ENCODE assay signal across 9 mouse cellular contexts in the genomic region with DNA sequence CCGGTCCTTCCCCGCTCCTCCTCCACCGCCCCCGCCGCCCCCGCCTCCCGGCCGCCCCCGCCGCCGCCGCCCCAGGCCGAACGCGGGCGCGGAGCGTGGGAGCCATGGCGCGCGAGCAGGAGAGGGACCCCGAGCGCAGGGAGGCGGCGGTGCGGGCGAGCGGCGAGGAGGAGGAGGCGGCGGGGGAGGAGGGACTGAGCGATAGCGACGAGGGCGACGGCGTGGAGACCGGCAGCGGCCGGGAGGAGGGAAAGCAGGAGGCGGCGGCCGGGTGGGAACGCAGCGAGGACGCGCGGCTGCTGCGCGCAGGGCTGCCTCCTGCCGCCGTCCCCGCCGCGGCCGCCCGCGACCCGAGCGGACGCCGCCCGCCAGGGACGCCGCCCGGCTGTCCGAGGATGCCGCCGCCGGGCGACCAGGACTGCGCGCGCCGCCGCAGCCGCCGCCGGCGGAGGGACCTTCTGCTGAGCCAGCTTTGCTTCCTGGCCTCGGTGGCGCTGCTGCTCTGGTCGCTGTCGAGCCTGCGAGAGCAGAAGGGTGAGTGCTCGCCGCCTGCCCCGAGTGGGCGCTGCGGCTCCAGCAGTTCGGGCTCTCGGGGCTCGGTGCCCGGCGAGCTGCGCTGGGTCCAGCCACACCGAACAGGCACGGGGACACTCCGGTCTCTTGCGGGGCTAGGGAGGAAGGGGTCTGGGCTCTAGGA. TPM values are rescaled to one million over a fixed set of nuclear protein-coding genes. Genes with fewer than 3 reads are reported as not detected.
DNase-seq lines count a peak whose midpoint lies in the region; ATAC-seq and TF ChIP-seq lines count a peak whose summit lies in the region.
"Had no signal": no experiment of that assay in that cellular context is flagged by ENCODE, and none has a peak within 500 bp of the region (broad histone marks: within the 10 kb centered on the region; RNA-seq: fewer than 3 reads in every experiment).

A gene (plus strand): TSS at position 91 of the 697 bp plus-strand sequence.

- peak; percentile 65 for TF ChIP-seq CTCF in heart, postnatal 0 days (IDR thresholded peaks at IDR 0.05; ENCODE audit: low read depth)
- TF ChIP-seq CTCF in stomach, postnatal 0 days (IDR thresholded peaks at IDR 0.05; ENCODE audit: low read depth): peak; percentile 80

- under 1% methylated on average over 64 of the region's 100 CpGs for WGBS in forebrain, embryonic 14.5 days
- under 1% methylated on average over 46 of the region's 100 CpGs for WGBS in heart, postnatal 0 days
- under 1% methylated on average over 47 of the region's 100 CpGs for whole genome bisulfite sequencing in liver, embryonic 13.5 days (ENCODE audit: insufficient replicate concordance)
- WGBS in stomach, postnatal 0 days: under 1% methylated on average over 40 of the region's 100 CpGs

- peak within 1 kb of the TSS; percentile 78 for H3K9ac ChIP-seq in forebrain, embryonic 14.5 days (ENCODE audit: low read length)
- peak within 1 kb of the TSS; percentile 56 for H3K9ac ChIP-seq in heart, postnatal 0 days (replicated peaks; ENCODE audit: low read depth, low read length)
- H3K9ac ChIP-seq in liver, embryonic 13.5 days: peak within 1 kb of the TSS; percentile 61
- peak within 1 kb of the TSS; percentile 75 for H3K9ac ChIP-seq in stomach, postnatal 0 days (ENCODE audit: low read length)

- peak within 1 kb of the TSS; percentile 75 for H3K27ac ChIP-seq in brown adipose tissue, adult 24 weeks (replicated peaks; ENCODE audit: low read depth, low read length)
- peak within 1 kb of the TSS; percentile 88 for H3K27ac ChIP-seq in forebrain, embryonic 14.5 days (ENCODE audit: low read depth, low read length)
- peak within 1 kb of the TSS; percentile 31 for H3K27ac ChIP-seq in heart, postnatal 0 days (ENCODE audit: low read depth)
- H3K27ac ChIP-seq in liver, embryonic 13.5 days: no peak within 1 kb of the TSS; the same call in 1 of the 2 replicates
- peak within 1 kb of the TSS; percentile 85 for H3K27ac ChIP-seq in stomach, postnatal 0 days (replicated peaks)

- peak within 1 kb of the TSS; percentile 87 for H3K4me2 ChIP-seq in forebrain, embryonic 14.5 days (ENCODE audit: low read length)
- H3K4me2 ChIP-seq in heart, postnatal 0 days (ENCODE audit: low read depth, low read length): peak within 1 kb of the TSS; percentile 99
- H3K4me2 ChIP-seq in liver, embryonic 13.5 days: peak within 1 kb of the TSS; percentile 73
- H3K4me2 ChIP-seq in stomach, postnatal 0 days (replicated peaks; ENCODE audit: low read depth): peak within 1 kb of the TSS; percentile 84

- no peaks in the 10 kb centered on the region for H3K27me3 ChIP-seq in forebrain, embryonic 14.5 days (replicated peaks; ENCODE audit: control insufficient read depth, insufficient read depth, low read length)
- H3K27me3 ChIP-seq in heart, postnatal 0 days (ENCODE audit: control insufficient read depth, insufficient read depth, low read length): peaks cover 13% of the 10 kb centered on the region; the same call in 1 of the 2 replicates
- peaks cover 34% of the 10 kb centered on the region for H3K27me3 ChIP-seq in liver, embryonic 13.5 days
- no peaks in the 10 kb centered on the region for H3K27me3 ChIP-seq in stomach, postnatal 0 days (ENCODE audit: control insufficient read depth, insufficient read depth, low read length)

- H3K4me3 ChIP-seq in brown adipose tissue, adult 24 weeks (ENCODE audit: insufficient read depth, low read depth, low read length): peak within 1 kb of the TSS; percentile 78
- H3K4me3 ChIP-seq in forebrain, embryonic 14.5 days (ENCODE audit: low read depth, low read length): peak within 1 kb of the TSS; percentile 70
- peak within 1 kb of the TSS; percentile 76 for H3K4me3 ChIP-seq in heart, postnatal 0 days (ENCODE audit: low read depth, low read length)
- peak within 1 kb of the TSS; percentile 61 for H3K4me3 ChIP-seq in liver, embryonic 13.5 days (replicated peaks)
- H3K4me3 ChIP-seq in stomach, postnatal 0 days (ENCODE audit: low read depth, low read length): peak within 1 kb of the TSS; percentile 74

- ATAC-seq in forebrain, embryonic 14.5 days: peak; percentile 87
- peak; percentile 82 for ATAC-seq in heart, postnatal 0 days (ENCODE audit: insufficient read depth, low read depth)
- peak; percentile 82 for ATAC-seq in liver, embryonic 13.5 days (ENCODE audit: low read depth)
- ATAC-seq in stomach, postnatal 0 days (ENCODE audit: low FRiP score, low TSS enrichment): peak; percentile 85

- peak; percentile 85 for DNase-seq in 416B (ENCODE audit: low read depth)
- peak; percentile 86 for DNase-seq in forebrain, embryonic 14.5 days (ENCODE audit: low spot score)
- peak; percentile 82 for DNase-seq in heart, postnatal 0 days (ENCODE audit: low spot score)
- DNase-seq in kidney, postnatal 36 days: peak; percentile 80 to 87
- DNase-seq in liver, embryonic 13.5 days: peak; percentile 40
- DNase-seq in neural tube, embryonic 10.5 days (ENCODE audit: extremely low spot score, low spot score): peak; percentile 85
- peak; percentile 80 for DNase-seq in stomach, postnatal 0 days (ENCODE audit: low spot score)

- no peaks in the 10 kb centered on the region for H3K9me3 ChIP-seq in forebrain, embryonic 14.5 days (replicated peaks; ENCODE audit: control insufficient read depth, low read length)
- H3K9me3 ChIP-seq in heart, postnatal 0 days (replicated peaks; ENCODE audit: control insufficient read depth, low read length): no peaks in the 10 kb centered on the region
- no peaks in the 10 kb centered on the region for H3K9me3 ChIP-seq in liver, embryonic 13.5 days (replicated peaks)
- H3K9me3 ChIP-seq in stomach, postnatal 0 days (ENCODE audit: control insufficient read depth, low read length): no peaks in the 10 kb centered on the region

- H3K36me3 ChIP-seq in forebrain, embryonic 14.5 days (ENCODE audit: control insufficient read depth, insufficient read depth, low read length): no peaks in the 10 kb centered on the region
- H3K36me3 ChIP-seq in heart, postnatal 0 days (replicated peaks; ENCODE audit: control insufficient read depth, insufficient read depth, low read length): no peaks in the 10 kb centered on the region
- no peaks in the 10 kb centered on the region for H3K36me3 ChIP-seq in liver, embryonic 13.5 days
- H3K36me3 ChIP-seq in stomach, postnatal 0 days (ENCODE audit: control insufficient read depth, insufficient read depth, low read length): no peaks in the 10 kb centered on the region
- H3K36me3 ChIP-seq: G1E had no signal

- peaks cover 9% of the 10 kb centered on the region for H3K4me1 ChIP-seq in brown adipose tissue, adult 24 weeks (ENCODE audit: control insufficient read depth, insufficient read depth, insufficient read length, low read length)
- 0 out of 2 replicates have a peak, but pooled peaks cover 3% of the 10 kb centered on the region for H3K4me1 ChIP-seq in forebrain, embryonic 14.5 days (ENCODE audit: control insufficient read depth, insufficient read depth, low read length)
- peaks cover 8% of the 10 kb centered on the region for H3K4me1 ChIP-seq in heart, postnatal 0 days (ENCODE audit: control insufficient read depth, insufficient read depth)
- peaks cover 15% of the 10 kb centered on the region; the same call in 1 of the 2 replicates for H3K4me1 ChIP-seq in liver, embryonic 13.5 days (replicated peaks)
- H3K4me1 ChIP-seq in stomach, postnatal 0 days (replicated peaks; ENCODE audit: control insufficient read depth, insufficient read depth): no peaks in the 10 kb centered on the region

- TF ChIP-seq EP300 in heart, postnatal 0 days (IDR thresholded peaks at IDR 0.05; ENCODE audit: low read depth): no peak
- no peak for TF ChIP-seq EP300 in stomach, postnatal 0 days (optimal IDR thresholded peaks at IDR 0.05)

RNA-seq across cellular contexts. Expression of the gene that starts here (rescaled TPM):
- polyA plus RNA-seq in brown adipose tissue, adult 24 weeks (2012; ENCODE audit: insufficient read depth, insufficient read length, missing spikeins): 92.7 and 103 TPM in 2 replicates
- polyA plus RNA-seq in forebrain, embryonic 14.5 days (2014; fragmentation: Nextera tagmentation; extraction: Ambion mirVana): 3.1 and 5.2 TPM in 2 replicates
- 1.4 and 3.7 TPM in 2 replicates for total RNA-seq in heart, postnatal 0 days (2014; rRNA removed; ENCODE audit: low replicate concordance)
- polyA plus RNA-seq in heart, postnatal 0 days (2015; fragmentation: Nextera tagmentation; extraction: Ambion mirVana): 0.63 and 0.67 TPM in 2 replicates
- 0.81 and 0.87 TPM in 2 replicates for polyA plus RNA-seq in liver, embryonic 13.5 days (2015; fragmentation: Nextera tagmentation; extraction: Ambion mirVana)
- 5.7 and 6.3 TPM in 2 replicates for polyA plus RNA-seq in stomach, postnatal 0 days (2015; fragmentation: Nextera tagmentation; extraction: Ambion mirVana)
- polyA plus RNA-seq: G1E had no signal

Comparison
In these comparisons a context has a peak if more than half of its experiments do, and no peak if none do; other contexts are left out.
1. RNA of the gene that starts here (polyA plus RNA-seq): 92.7 to 103 TPM in brown adipose tissue, adult 24 weeks; 5.7 to 6.3 TPM in stomach, postnatal 0 days, 3.1 to 5.2 TPM in forebrain, embryonic 14.5 days, 0.81 to 0.87 TPM in liver, embryonic 13.5 days and 0.63 to 0.67 TPM in heart, postnatal 0 days; every median in the first group is over 10 times any median in the second.
2. Peak in DNase-seq, ATAC-seq, H3K4me3 ChIP-seq, H3K9ac ChIP-seq and H3K4me2 ChIP-seq in liver, embryonic 13.5 days; RNA of the gene not detected or under 1 TPM.
3. Peak in every context shown above with its lines, with median percentiles within 50 percentile points of each other: DNase-seq, H3K4me3 ChIP-seq, ATAC-seq, H3K4me2 ChIP-seq and H3K9ac ChIP-seq.